Mouse (Mus musculus) midbrain, embryonic 13.5 days (tissue): ENCODE results near the gene Runx2. TPM values are rescaled to one million over a fixed set of nuclear protein-coding genes. Genes with fewer than 3 reads are reported as not detected.

Source experiments
- ATAC-seq: fragments of 200-750 bp; cut with Nextera tagmentation; 2 replicates; pipeline ENCODE4 v1.8.0; 2017; ENCODE audit warnings: mild to moderate bottlenecking, moderate TSS enrichment, moderate library complexity
- H3K27ac ChIP-seq: fragments of 300-500 bp; sonication (generic); 2 replicates; pipeline ENCODE4 v1.5.1; 2015; ENCODE audit warnings: inconsistent platforms, mild to moderate bottlenecking, moderate library complexity
- H3K27me3 ChIP-seq: fragments of 300-500 bp; sonication (generic); 2 replicates; pipeline ENCODE4 v1.6.1; 2015; ENCODE audit warnings: mild to moderate bottlenecking, inconsistent platforms
- H3K36me3 ChIP-seq: fragments of 300-500 bp; sonication (generic); 2 replicates; pipeline ENCODE4 v1.6.1; 2015; ENCODE audit warnings: mild to moderate bottlenecking, inconsistent platforms
- H3K4me1 ChIP-seq: fragments of 300-500 bp; sonication (generic); replicated peaks from 2 replicates; pipeline ENCODE4 v1.6.1; 2015; ENCODE audit warnings: inconsistent platforms
- H3K4me2 ChIP-seq: fragments of 300-500 bp; sonication (generic); replicated peaks from 2 replicates; pipeline ENCODE4 v1.6.1; 2015; ENCODE audit warnings: moderate library complexity, mild to moderate bottlenecking, inconsistent platforms
- H3K4me3 ChIP-seq: fragments of 300-500 bp; sonication (generic); replicated peaks from 2 replicates; pipeline ENCODE4 v1.5.1; 2015; ENCODE audit warnings: mild to moderate bottlenecking, inconsistent platforms
- H3K9ac ChIP-seq: fragments of 300-500 bp; sonication (generic); replicated peaks from 2 replicates; pipeline ENCODE4 v1.6.1; 2015; ENCODE audit warnings: mild to moderate bottlenecking, inconsistent platforms
- H3K9me3 ChIP-seq: fragments of 300-500 bp; sonication (generic); 2 replicates; pipeline ENCODE4 v1.6.1; 2016; ENCODE audit warnings: mild to moderate bottlenecking, inconsistent platforms
- WGBS: fragments of 180-500 bp; shearing (Covaris S2); methylation state at CpG from one replicate; pipeline ENCODE4 v1.1.7; 2015; 5-methylcytosine and 5-hydroxymethylcytosine counted together
- polyA plus RNA-seq: library from polyadenylated mRNA; unstranded; fragments of >200 nt; fragmentation: Nextera tagmentation; extraction: Ambion mirVana; gene quantifications from 2 replicates; pipeline ENCODE4 v1.2.1, GENCODE M21; 2015

Runx2 gene
- polyA plus RNA-seq, 1 experiment from 2014 or later = 0.77 TPM

GRCm38 (mm10) chr17:44564611-44565198, 249.9 kb downstream of the Runx2 start:
- no peak for ATAC-seq
- 78% methylated on average over 4 of the region's 4 CpGs for WGBS
- H3K4me2 ChIP-seq = no peak overlapping the region
- no peaks in the 10 kb centered on the region for H3K36me3 ChIP-seq
- no peaks in the 10 kb centered on the region for H3K9me3 ChIP-seq
- no peak overlapping the region for H3K4me3 ChIP-seq
- no peak overlapping the region for H3K27ac ChIP-seq
- no peaks in the 10 kb centered on the region for H3K27me3 ChIP-seq
- H3K4me1 ChIP-seq = no peaks in the 10 kb centered on the region
- no peak overlapping the region for H3K9ac ChIP-seq

- 67% methylated on average over 7 of the region's 7 CpGs for WGBS
- Histone ChIP-seq H3K27ac (no peak overlapping the region), H3K4me2 (no peak overlapping the region), H3K9me3 (no peaks in the 10 kb centered on the region), H3K4me1 (no peaks in the 10 kb centered on the region), H3K36me3 (no peaks in the 10 kb centered on the region), H3K4me3 (no peak overlapping the region), H3K9ac (no peak overlapping the region), H3K27me3 (no peaks in the 10 kb centered on the region)
- no peak for ATAC-seq
Measured at GRCm38 (mm10) chr17:44560016-44560415, 254.6 kb downstream of the Runx2 start.

GRCm38 (mm10) chr17:44557199-44558111, 257.1 kb downstream of the Runx2 start:
- Histone ChIP-seq H3K27ac (no peak overlapping the region), H3K27me3 (no peaks in the 10 kb centered on the region), H3K9ac (no peak overlapping the region), H3K4me3 (no peak overlapping the region), H3K4me1 (no peaks in the 10 kb centered on the region), H3K4me2 (no peak overlapping the region), H3K36me3 (no peaks in the 10 kb centered on the region), H3K9me3 (no peaks in the 10 kb centered on the region)
- ATAC-seq = no peak
- 90% methylated on average over 16 of the region's 16 CpGs for WGBS

- Histone ChIP-seq H3K36me3 (no peaks in the 10 kb centered on the region), H3K9ac (no peak overlapping the region), H3K27me3 (no peaks in the 10 kb centered on the region), H3K4me3 (no peak overlapping the region), H3K4me2 (no peak overlapping the region), H3K27ac (no peak overlapping the region), H3K4me1 (no peaks in the 10 kb centered on the region), H3K9me3 (no peaks in the 10 kb centered on the region)
- no peak for ATAC-seq
- WGBS = 93% methylated on average over 4 of the region's 4 CpGs
Measured at GRCm38 (mm10) chr17:44554941-44555340, 259.7 kb downstream of the Runx2 start.

GRCm38 (mm10) chr17:44549551-44549950, 265.0 kb downstream of the Runx2 start:
- H3K9ac ChIP-seq = no peak overlapping the region
- H3K27ac ChIP-seq = no peak overlapping the region

GRCm38 (mm10) chr17:44547922-44548321, 266.7 kb downstream of the Runx2 start:
- no peak overlapping the region for H3K4me2 ChIP-seq
- WGBS = 83% methylated on average over 4 of the region's 4 CpGs
- no peak overlapping the region for H3K9ac ChIP-seq
- no peak overlapping the region for H3K27ac ChIP-seq
- no peaks in the 10 kb centered on the region for H3K4me1 ChIP-seq
- no peaks in the 10 kb centered on the region for H3K27me3 ChIP-seq
- H3K4me3 ChIP-seq = no peak overlapping the region
- H3K9me3 ChIP-seq = no peaks in the 10 kb centered on the region
- no peak for ATAC-seq
- no peaks in the 10 kb centered on the region for H3K36me3 ChIP-seq

More at GRCm38 (mm10) chr17:44549551-44549950, 265.0 kb downstream of the Runx2 start:
- 85% methylated on average over 2 of the region's 2 CpGs for WGBS
- H3K4me2 ChIP-seq = no peak overlapping the region
- H3K27me3 ChIP-seq = no peaks in the 10 kb centered on the region
- no peaks in the 10 kb centered on the region for H3K36me3 ChIP-seq
- no peak overlapping the region for H3K4me3 ChIP-seq
- H3K9me3 ChIP-seq = no peaks in the 10 kb centered on the region
- H3K4me1 ChIP-seq = no peaks in the 10 kb centered on the region
- no peak for ATAC-seq

GRCm38 (mm10) chr17:44546801-44547200, 267.8 kb downstream of the Runx2 start:
- Histone ChIP-seq H3K9ac (no peak overlapping the region), H3K27me3 (no peaks in the 10 kb centered on the region), H3K27ac (no peak overlapping the region), H3K36me3 (no peaks in the 10 kb centered on the region), H3K4me2 (no peak overlapping the region), H3K9me3 (no peaks in the 10 kb centered on the region), H3K4me1 (no peaks in the 10 kb centered on the region), H3K4me3 (no peak overlapping the region)
- 83% methylated on average over 8 of the region's 8 CpGs for WGBS
- no peak for ATAC-seq

- Histone ChIP-seq H3K36me3 (no peaks in the 10 kb centered on the region), H3K9me3 (no peaks in the 10 kb centered on the region), H3K4me2 (no peak overlapping the region), H3K4me3 (no peak overlapping the region), H3K27me3 (no peaks in the 10 kb centered on the region), H3K27ac (no peak overlapping the region), H3K4me1 (no peaks in the 10 kb centered on the region), H3K9ac (no peak overlapping the region)
- ATAC-seq = no peak
- 57% methylated on average over 14 of the region's 14 CpGs for WGBS
Measured at GRCm38 (mm10) chr17:44545141-44545813, 269.3 kb downstream of the Runx2 start.

- 88% methylated on average over 3 of the region's 3 CpGs for WGBS
Measured at GRCm38 (mm10) chr17:44542706-44543105, 271.9 kb downstream of the Runx2 start.

GRCm38 (mm10) chr17:44540699-44541098, 273.9 kb downstream of the Runx2 start:
- no peak for ATAC-seq
- Histone ChIP-seq H3K36me3 (no peaks in the 10 kb centered on the region), H3K9ac (no peak overlapping the region), H3K4me3 (no peak overlapping the region), H3K4me2 (no peak overlapping the region), H3K4me1 (no peaks in the 10 kb centered on the region), H3K27ac (no peak overlapping the region), H3K27me3 (no peaks in the 10 kb centered on the region), H3K9me3 (no peaks in the 10 kb centered on the region)
- WGBS = 78% methylated on average over 5 of the region's 5 CpGs

More at GRCm38 (mm10) chr17:44542706-44543105, 271.9 kb downstream of the Runx2 start:
- H3K27me3 ChIP-seq = no peaks in the 10 kb centered on the region
- H3K36me3 ChIP-seq = no peaks in the 10 kb centered on the region
- no peak overlapping the region for H3K4me2 ChIP-seq
- no peaks in the 10 kb centered on the region for H3K9me3 ChIP-seq
- no peaks in the 10 kb centered on the region for H3K4me1 ChIP-seq
- ATAC-seq = no peak
- no peak overlapping the region for H3K9ac ChIP-seq
- H3K4me3 ChIP-seq = no peak overlapping the region
- H3K27ac ChIP-seq = no peak overlapping the region

- Histone ChIP-seq H3K9ac (no peak overlapping the region), H3K36me3 (no peaks in the 10 kb centered on the region), H3K4me2 (no peak overlapping the region), H3K4me3 (no peak overlapping the region), H3K27ac (no peak overlapping the region), H3K4me1 (no peaks in the 10 kb centered on the region), H3K9me3 (no peaks in the 10 kb centered on the region), H3K27me3 (no peaks in the 10 kb centered on the region)
- WGBS = 70% methylated on average over 11 of the region's 11 CpGs
- no peak for ATAC-seq
Measured at GRCm38 (mm10) chr17:44538921-44539320, 275.7 kb downstream of the Runx2 start.

- no peaks in the 10 kb centered on the region for H3K27me3 ChIP-seq
- no peaks in the 10 kb centered on the region for H3K9me3 ChIP-seq
- H3K4me2 ChIP-seq = no peak overlapping the region
- WGBS = 80% methylated on average over 6 of the region's 6 CpGs
- H3K4me3 ChIP-seq = no peak overlapping the region
- no peak overlapping the region for H3K27ac ChIP-seq
- no peaks in the 10 kb centered on the region for H3K4me1 ChIP-seq
- no peaks in the 10 kb centered on the region for H3K36me3 ChIP-seq
- no peak overlapping the region for H3K9ac ChIP-seq
- ATAC-seq = no peak
Measured at GRCm38 (mm10) chr17:44530000-44530399, 284.6 kb downstream of the Runx2 start.
